Mouse (Mus musculus): ENCODE measurements around the gene Glis3. TPM values are rescaled to one million over a fixed set of nuclear protein-coding genes. Genes with fewer than 3 reads are reported as not detected.

Glis3 gene
- polyA plus RNA-seq, 2 experiments = 2.9 to 3.1 TPM

DNA sequence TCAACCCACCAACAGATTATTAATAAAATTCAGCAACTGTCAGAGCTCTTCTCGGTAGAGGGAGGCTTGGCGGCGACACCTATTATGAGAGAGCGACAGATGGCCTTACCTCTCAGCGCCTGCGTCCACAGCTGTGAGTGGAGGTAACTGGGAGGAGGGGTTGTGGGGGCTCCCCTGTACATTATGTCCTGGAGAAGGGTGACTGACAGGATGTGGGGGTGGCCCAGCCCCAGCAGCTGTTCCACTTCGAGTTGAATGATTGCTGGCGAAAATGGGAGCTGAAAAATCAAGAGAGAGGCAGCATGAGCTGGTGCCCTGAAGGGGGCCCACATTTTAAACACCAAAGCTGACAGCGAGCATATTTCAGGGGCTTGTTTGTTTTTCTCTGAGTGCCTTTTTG lies 381.2 kb downstream of the Glis3 start:
- H3K36me3 ChIP-seq (ENCODE audit: control insufficient read depth, insufficient read depth, low read length) = no peaks in the 10 kb centered on the region
- no peak for TF ChIP-seq POLR2A (IDR thresholded peaks at IDR 0.05; ENCODE audit: borderline replicate concordance, extremely low read depth, insufficient read depth, insufficient read length)
- no peak overlapping the region for H3K9ac ChIP-seq (ENCODE audit: low read depth, low read length, severe bottlenecking)
- WGBS = 64% methylated on average over 9 of the region's 9 CpGs
- no peaks in the 10 kb centered on the region for H3K9me3 ChIP-seq (ENCODE audit: control insufficient read depth, low read length)
- peaks cover 9% of the 10 kb centered on the region for H3K4me1 ChIP-seq (ENCODE audit: control insufficient read depth, insufficient read depth, low read length)
- H3K27ac ChIP-seq (replicated peaks; ENCODE audit: low read depth, low read length) = no peak overlapping the region
- H3K27me3 ChIP-seq (ENCODE audit: control insufficient read depth, insufficient read depth, low read length) = no peaks in the 10 kb centered on the region
- DNase-seq (ENCODE audit: low spot score) (no peak), ATAC-seq (ENCODE audit: low FRiP score, low read depth) (peak; percentile 53; the same call in 1 of the 2 replicates)
- no peak overlapping the region for H3K4me2 ChIP-seq (replicated peaks; ENCODE audit: low read depth, low read length, severe bottlenecking)
- H3K4me3 ChIP-seq (replicated peaks; ENCODE audit: low read length) = no peak overlapping the region

DNA sequence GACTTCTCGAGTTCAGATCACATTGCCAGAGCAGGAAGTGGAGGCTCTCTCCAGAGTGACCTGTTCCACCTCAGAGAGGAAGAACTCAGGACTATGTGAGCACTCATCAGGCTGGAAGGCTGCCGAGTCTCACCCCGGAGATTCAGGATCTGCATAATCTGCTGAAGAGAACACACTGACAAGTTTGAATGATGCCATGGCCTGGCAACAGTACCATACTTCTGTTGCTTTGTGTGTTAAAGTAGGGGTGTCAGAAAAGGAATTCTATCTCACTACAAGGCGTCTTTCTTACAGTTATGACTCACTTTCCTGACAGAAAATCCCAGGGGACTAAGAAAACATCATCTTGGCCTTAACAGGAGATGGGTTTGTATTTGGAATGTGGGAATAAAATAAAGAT lies 388.3 kb downstream of the Glis3 start:
- Histone ChIP-seq H3K9me3 (ENCODE audit: control insufficient read depth, low read length) (no peaks in the 10 kb centered on the region), H3K9ac (ENCODE audit: low read depth, low read length, severe bottlenecking) (no peak overlapping the region), H3K4me1 (ENCODE audit: control insufficient read depth, insufficient read depth, low read length) (no peaks in the 10 kb centered on the region), H3K4me2 (replicated peaks; ENCODE audit: low read depth, low read length, severe bottlenecking) (no peak overlapping the region), H3K27me3 (ENCODE audit: control insufficient read depth, insufficient read depth, low read length) (no peaks in the 10 kb centered on the region), H3K36me3 (ENCODE audit: control insufficient read depth, insufficient read depth, low read length) (no peaks in the 10 kb centered on the region), H3K27ac (replicated peaks; ENCODE audit: low read depth, low read length) (no peak overlapping the region), H3K4me3 (replicated peaks; ENCODE audit: low read length) (no peak overlapping the region)
- WGBS = 81% methylated on average over 4 of the region's 4 CpGs
- DNase-seq (ENCODE audit: low spot score) (no peak), ATAC-seq (ENCODE audit: low FRiP score, low read depth) (no peak)
- TF ChIP-seq POLR2A (IDR thresholded peaks at IDR 0.05; ENCODE audit: borderline replicate concordance, extremely low read depth, insufficient read depth, insufficient read length) = no peak

DNA sequence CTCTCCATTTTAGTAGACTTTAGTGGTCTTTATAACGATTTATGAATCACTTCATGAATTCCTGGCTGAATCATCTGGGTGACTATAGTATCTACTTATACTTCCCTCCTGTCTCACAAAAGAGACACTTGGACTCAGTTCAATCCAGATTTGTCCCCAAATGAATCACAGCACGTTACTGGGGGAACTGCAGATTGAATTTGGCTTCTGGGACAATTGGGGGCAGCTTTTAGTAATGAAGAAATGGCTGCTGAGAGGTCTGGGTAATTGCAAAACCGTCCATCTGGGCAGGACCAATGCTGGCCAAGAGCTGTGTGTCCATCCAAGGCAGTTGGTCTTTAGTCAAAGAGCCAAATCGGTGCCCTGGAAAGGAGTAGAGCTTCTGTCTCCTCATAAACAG lies 390.4 kb downstream of the Glis3 start:
- Histone ChIP-seq H3K4me1 (ENCODE audit: control insufficient read depth, insufficient read depth, low read length) (no peaks in the 10 kb centered on the region), H3K9ac (ENCODE audit: low read depth, low read length, severe bottlenecking) (no peak overlapping the region), H3K9me3 (ENCODE audit: control insufficient read depth, low read length) (no peaks in the 10 kb centered on the region), H3K36me3 (ENCODE audit: control insufficient read depth, insufficient read depth, low read length) (no peaks in the 10 kb centered on the region), H3K4me3 (replicated peaks; ENCODE audit: low read length) (no peak overlapping the region), H3K27me3 (ENCODE audit: control insufficient read depth, insufficient read depth, low read length) (no peaks in the 10 kb centered on the region), H3K27ac (replicated peaks; ENCODE audit: low read depth, low read length) (no peak overlapping the region), H3K4me2 (replicated peaks; ENCODE audit: low read depth, low read length, severe bottlenecking) (no peak overlapping the region)
- ATAC-seq (ENCODE audit: low FRiP score, low read depth) = no peak
- no peak for DNase-seq (ENCODE audit: low spot score)
- 69% methylated on average over 4 of the region's 4 CpGs for WGBS
- TF ChIP-seq POLR2A (IDR thresholded peaks at IDR 0.05; ENCODE audit: borderline replicate concordance, extremely low read depth, insufficient read depth, insufficient read length) = no peak

DNA sequence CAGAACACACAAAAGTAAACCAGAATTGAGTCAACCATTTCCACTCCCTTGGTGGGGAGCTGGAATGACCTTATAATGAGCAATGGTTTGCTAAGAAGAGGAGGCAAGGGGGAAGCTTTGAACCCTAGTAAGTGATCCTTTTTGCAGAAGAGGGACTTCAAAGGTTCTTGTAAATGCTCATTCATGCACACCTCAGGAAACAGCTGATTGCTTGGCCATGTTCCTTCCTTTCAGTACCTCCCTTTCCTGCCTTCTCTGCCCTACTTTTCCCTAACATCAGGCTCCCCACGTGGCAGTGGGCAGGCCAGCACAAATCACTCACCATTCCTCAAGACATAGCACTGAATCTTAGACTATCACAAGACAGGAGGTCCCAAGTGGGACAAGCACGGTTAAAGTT lies 392.4 kb downstream of the Glis3 start:
- Histone ChIP-seq H3K27me3 (ENCODE audit: control insufficient read depth, insufficient read depth, low read length) (no peaks in the 10 kb centered on the region), H3K4me3 (replicated peaks; ENCODE audit: low read length) (no peak overlapping the region), H3K4me1 (ENCODE audit: control insufficient read depth, insufficient read depth, low read length) (0 out of 2 replicates have a peak, but pooled peaks cover 11% of the 10 kb centered on the region), H3K36me3 (ENCODE audit: control insufficient read depth, insufficient read depth, low read length) (no peaks in the 10 kb centered on the region), H3K9ac (ENCODE audit: low read depth, low read length, severe bottlenecking) (no peak overlapping the region), H3K4me2 (replicated peaks; ENCODE audit: low read depth, low read length, severe bottlenecking) (no peak overlapping the region), H3K9me3 (ENCODE audit: control insufficient read depth, low read length) (no peaks in the 10 kb centered on the region), H3K27ac (replicated peaks; ENCODE audit: low read depth, low read length) (no peak overlapping the region)
- WGBS = 32% methylated on average over 2 of the region's 2 CpGs
- DNase-seq (ENCODE audit: low spot score) = no peak
- no peak for ATAC-seq (ENCODE audit: low FRiP score, low read depth)
- no peak for TF ChIP-seq POLR2A (IDR thresholded peaks at IDR 0.05; ENCODE audit: borderline replicate concordance, extremely low read depth, insufficient read depth, insufficient read length)

DNA sequence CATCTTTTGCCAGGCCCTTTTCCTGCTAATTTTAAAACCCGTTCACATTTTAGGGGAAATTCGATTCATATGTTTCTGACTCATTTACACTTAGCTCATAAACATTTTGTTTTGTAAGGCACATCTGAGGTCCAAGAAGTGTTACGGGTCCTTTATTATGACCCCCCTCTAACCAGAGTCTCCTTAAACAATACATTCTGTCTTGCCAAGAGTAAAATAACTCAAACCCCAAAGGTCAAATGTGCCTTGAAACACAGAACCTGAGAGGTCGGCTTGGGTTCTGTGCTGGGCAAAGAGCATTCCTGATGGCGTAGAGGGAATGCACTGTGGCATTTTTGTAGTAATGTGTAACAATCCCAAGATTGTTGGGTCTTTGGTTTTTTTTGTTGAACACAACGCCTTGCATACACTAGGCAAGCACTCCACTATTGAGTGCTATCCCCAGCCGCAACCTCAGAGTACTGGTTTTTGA lies 395.7 kb downstream of the Glis3 start:
- no peak overlapping the region for H3K27ac ChIP-seq (replicated peaks; ENCODE audit: low read depth, low read length)
- no peaks in the 10 kb centered on the region for H3K9me3 ChIP-seq (ENCODE audit: control insufficient read depth, low read length)
- no peak overlapping the region for H3K4me2 ChIP-seq (replicated peaks; ENCODE audit: low read depth, low read length, severe bottlenecking)
- no peaks in the 10 kb centered on the region for H3K36me3 ChIP-seq (ENCODE audit: control insufficient read depth, insufficient read depth, low read length)
- no peak for DNase-seq (ENCODE audit: low spot score)
- H3K4me1 ChIP-seq (ENCODE audit: control insufficient read depth, insufficient read depth, low read length) = 0 out of 2 replicates have a peak, but pooled peaks cover 11% of the 10 kb centered on the region
- H3K4me3 ChIP-seq (replicated peaks; ENCODE audit: low read length) = no peak overlapping the region
- no peak for ATAC-seq (ENCODE audit: low FRiP score, low read depth)
- no peak for TF ChIP-seq POLR2A (IDR thresholded peaks at IDR 0.05; ENCODE audit: borderline replicate concordance, extremely low read depth, insufficient read depth, insufficient read length)
- no peaks in the 10 kb centered on the region for H3K27me3 ChIP-seq (ENCODE audit: control insufficient read depth, insufficient read depth, low read length)
- H3K9ac ChIP-seq (ENCODE audit: low read depth, low read length, severe bottlenecking) = no peak overlapping the region
- 49% methylated on average over 7 of the region's 7 CpGs for WGBS
